Mouse (Mus musculus) MEL (cell line): ENCODE data around the gene Dgat2l6. TPM values are rescaled to one million over a fixed set of nuclear protein-coding genes. Genes with fewer than 3 reads are reported as not detected.

Source experiments
- DNase-seq: peaks from one replicate; pipeline ENCODE4 v3.0.0; 2011; ENCODE audit warnings: low read depth, low spot score
- H3K27ac ChIP-seq: 2 replicates; pipeline ENCODE4 v1.5.1; 2012; ENCODE audit warnings: low read depth, mild to moderate bottlenecking, control low read depth, low read length, moderate library complexity; ENCODE audit not compliant: control insufficient read depth
- H3K27me3 ChIP-seq, 2 experiments: fragments of 150-350 bp in 1 of 2; sonication (generic) in 1 of 2; 2 replicates each; pipeline ENCODE4 v1.6.1; 2012; ENCODE audit warnings: low read length in 2 of 2, mild to moderate bottlenecking in 2 of 2, improper control_type of control experiment in 1 of 2, moderate library complexity in 1 of 2; ENCODE audit not compliant: insufficient read depth in 2 of 2, control insufficient read depth in 1 of 2
- H3K36me3 ChIP-seq, 2 experiments: 2 replicates each; pipeline ENCODE4 v1.6.1; 2012 to 2014; ENCODE audit warnings: low read length in 2 of 2, improper control_type of control experiment in 1 of 2, inconsistent platforms in 1 of 2, mild to moderate bottlenecking in 1 of 2; ENCODE audit not compliant: insufficient read depth in 2 of 2, control insufficient read depth in 1 of 2
- H3K4me1 ChIP-seq, 2 experiments: fragments of 150-350 bp in 1 of 2; sonication (generic) in 1 of 2; 2 replicates each; pipeline ENCODE4 v1.6.1; 2012; ENCODE audit warnings: low read length in 2 of 2, improper control_type of control experiment in 1 of 2, mild to moderate bottlenecking in 1 of 2; ENCODE audit not compliant: insufficient read depth in 2 of 2, control insufficient read depth in 1 of 2
- H3K4me3 ChIP-seq, 2 experiments: fragments of 150-350 bp in 1 of 2; sonication (generic) in 1 of 2; 2 replicates each; pipeline ENCODE4 v1.5.1; 2012; ENCODE audit warnings: low read depth in 2 of 2, low read length in 2 of 2, mild to moderate bottlenecking in 2 of 2, moderate library complexity in 2 of 2, control low read depth in 1 of 2, improper control_type of control experiment in 1 of 2; ENCODE audit not compliant: control insufficient read depth in 1 of 2, insufficient read depth in 1 of 2
- H3K79me2 ChIP-seq: 2 replicates; pipeline ENCODE4 v1.6.1; 2012; ENCODE audit warnings: mild to moderate bottlenecking, low read length, moderate library complexity; ENCODE audit not compliant: control insufficient read depth, poor library complexity, insufficient read depth
- H3K9ac ChIP-seq: 2 replicates; pipeline ENCODE4 v1.6.1; 2012; ENCODE audit warnings: low read depth, mild to moderate bottlenecking, control low read depth, low read length, moderate library complexity; ENCODE audit not compliant: control insufficient read depth, poor library complexity, severe bottlenecking
- H3K9me3 ChIP-seq: fragments of 150-350 bp; sonication (generic); replicated peaks from 2 replicates; pipeline ENCODE4 v1.6.1; 2012; ENCODE audit warnings: mild to moderate bottlenecking, low read length, improper control_type of control experiment, moderate library complexity; ENCODE audit not compliant: insufficient read depth
- BHLHE40 ChIP-seq: IDR thresholded peaks from 2 replicates; pipeline ENCODE4 v1.6.1; 2012; ENCODE audit warnings: low read depth, mild to moderate bottlenecking, inconsistent platforms, low read length, improper control_type of control experiment, borderline replicate concordance
- CHD1 ChIP-seq: IDR thresholded peaks from 2 replicates; pipeline ENCODE4 v1.6.1; 2012; ENCODE audit warnings: low read depth, mild to moderate bottlenecking, inconsistent platforms, low read length, improper control_type of control experiment
- CHD2 ChIP-seq: IDR thresholded peaks from 2 replicates; pipeline ENCODE4 v1.6.1; 2011; ENCODE audit warnings: low read length, improper control_type of control experiment
- CTCF ChIP-seq, 3 experiments: IDR thresholded peaks in 2 of 3; conservative IDR thresholded peaks in 1 of 3; 2 replicates each; pipeline ENCODE4 v1.5.1; 2011 to 2012; ENCODE audit warnings: low read length in 3 of 3, low read depth in 2 of 3, mild to moderate bottlenecking in 2 of 3, improper control_type of control experiment in 1 of 3, inconsistent platforms in 1 of 3, mixed read lengths in 1 of 3, moderate library complexity in 1 of 3; ENCODE audit not compliant: control insufficient read depth in 1 of 3, insufficient read depth in 1 of 3, poor library complexity in 1 of 3, severe bottlenecking in 1 of 3
- E2F4 ChIP-seq: IDR thresholded peaks from 2 replicates; pipeline ENCODE4 v1.6.1; 2011; ENCODE audit warnings: low read depth, low read length, improper control_type of control experiment, borderline replicate concordance
- ETS1 ChIP-seq: IDR thresholded peaks from 2 replicates; pipeline ENCODE4 v1.6.1; 2012; ENCODE audit warnings: low read depth, mild to moderate bottlenecking, inconsistent platforms, low read length, improper control_type of control experiment, moderate library complexity
- GATA1 ChIP-seq: IDR thresholded peaks from 2 replicates; pipeline ENCODE4 v1.6.1; 2011; ENCODE audit warnings: low read depth, low read length, improper control_type of control experiment
- JUND ChIP-seq: IDR thresholded peaks from 2 replicates; pipeline ENCODE4 v1.6.1; 2011; ENCODE audit warnings: low read depth, mild to moderate bottlenecking, improper control_type of control experiment, low read length
- KAT2A ChIP-seq: conservative IDR thresholded peaks from 2 replicates; pipeline ENCODE4 v1.6.1; 2012; ENCODE audit warnings: low read depth, low read length, improper control_type of control experiment, inconsistent platforms
- MAFK ChIP-seq: IDR thresholded peaks from 2 replicates; pipeline ENCODE4 v1.6.1; 2011; ENCODE audit warnings: low read depth, mild to moderate bottlenecking, low read length, improper control_type of control experiment, borderline replicate concordance
- MEF2A ChIP-seq: IDR thresholded peaks from 2 replicates; pipeline ENCODE4 v1.6.1; 2014; ENCODE audit warnings: low read depth, mild to moderate bottlenecking, inconsistent platforms, low read length, improper control_type of control experiment; ENCODE audit not compliant: poor library complexity, insufficient replicate concordance, severe bottlenecking; ENCODE audit errors: extremely low read depth
- MXI1 ChIP-seq: IDR thresholded peaks from 2 replicates; pipeline ENCODE4 v1.6.1; 2011; ENCODE audit warnings: mild to moderate bottlenecking, low read depth, low read length, improper control_type of control experiment
- RCOR1 ChIP-seq: IDR thresholded peaks from 2 replicates; pipeline ENCODE4 v1.6.1; 2012; ENCODE audit warnings: low read depth, mild to moderate bottlenecking, inconsistent platforms, low read length, improper control_type of control experiment
- SMC3 ChIP-seq: IDR thresholded peaks from 2 replicates; pipeline ENCODE4 v1.6.1; 2011; ENCODE audit warnings: low read depth, low read length, improper control_type of control experiment
- TAL1 ChIP-seq: IDR thresholded peaks from 2 replicates; pipeline ENCODE4 v1.6.1; 2012; ENCODE audit warnings: mild to moderate bottlenecking, inconsistent platforms, low read length, moderate library complexity, mixed read lengths
- TBP ChIP-seq: IDR thresholded peaks from 2 replicates; pipeline ENCODE4 v1.8.0; 2011; ENCODE audit warnings: low read depth, low read length, improper control_type of control experiment
- TCF12 ChIP-seq: IDR thresholded peaks from 2 replicates; pipeline ENCODE4 v1.6.1; 2014; ENCODE audit warnings: low read depth, mild to moderate bottlenecking, inconsistent platforms, low read length, improper control_type of control experiment, moderate library complexity
- UBTF ChIP-seq: IDR thresholded peaks from 2 replicates; pipeline ENCODE4 v1.6.1; 2012; ENCODE audit warnings: low read depth, mild to moderate bottlenecking, inconsistent platforms, low read length, improper control_type of control experiment, moderate library complexity, borderline replicate concordance; ENCODE audit not compliant: insufficient read depth
- ZC3H11A ChIP-seq: IDR thresholded peaks from 2 replicates; pipeline ENCODE4 v1.6.1; 2012; ENCODE audit warnings: low read depth, mild to moderate bottlenecking, inconsistent platforms, low read length, improper control_type of control experiment
- ZMIZ1 ChIP-seq: IDR thresholded peaks from 2 replicates; pipeline ENCODE4 v1.6.1; 2012; ENCODE audit warnings: low read depth, mild to moderate bottlenecking, inconsistent platforms, low read length, improper control_type of control experiment, moderate library complexity
- polyA plus RNA-seq, 2 experiments: library from polyadenylated mRNA; stranded (reverse) in 1 of 2; unstranded in 1 of 2; fragments of >175 nt in 1 of 2; fragments of >200 nt in 1 of 2; gene quantifications; 2 replicates each; pipeline versions ENCODE4 v1.2.1 to v1.2.4; 2012; ENCODE audit warnings: low replicate concordance in 2 of 2, low read depth in 1 of 2; ENCODE audit not compliant: insufficient read length in 2 of 2, insufficient read depth in 1 of 2, missing spikeins in 1 of 2
- total RNA-seq: library from RNA; depleted of rRNA; stranded (reverse); fragments of 300-350 nt; gene quantifications from 2 replicates; pipeline ENCODE4 v1.2.3, GENCODE M21; 2012

The Dgat2l6 gene
- total and polyA plus RNA-seq, 3 experiments, result not detected

DNA sequence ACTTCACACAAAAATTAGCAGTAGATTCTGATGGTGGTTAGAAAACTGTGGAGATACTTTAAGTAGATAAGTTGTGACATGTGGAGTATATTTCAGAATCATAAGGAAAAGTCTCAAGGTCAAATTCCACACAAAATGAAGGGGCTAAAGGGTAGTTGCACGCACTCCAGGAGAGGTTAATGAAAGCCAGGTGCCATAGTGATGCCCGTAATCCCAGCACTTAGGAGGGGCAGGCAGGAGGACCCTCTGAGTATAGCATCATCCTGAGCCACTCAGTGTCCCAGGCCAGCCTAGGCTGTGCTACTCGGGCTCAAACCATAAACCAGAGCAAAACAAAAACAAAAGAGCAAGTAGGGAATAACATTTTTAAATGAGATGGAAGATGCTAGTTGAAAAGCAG, 14.7 kb upstream of the Dgat2l6 start:
- TF ChIP-seq TCF12 (no peak), CHD2 (no peak), BHLHE40 (no peak), MAFK (no peak), KAT2A (no peak), TBP (no peak), ZC3H11A (no peak), UBTF (no peak), MXI1 (no peak), RCOR1 (no peak), CHD1 (no peak), ZMIZ1 (no peak), GATA1 (no peak), CTCF (IDR thresholded peaks at IDR 0.05 in 2 of 3, conservative IDR thresholded peaks at IDR 0.05 in 1 of 3; ENCODE audit: control insufficient read depth in 1 of 3, insufficient read depth in 1 of 3, low read depth in 2 of 3, low read length in 3 of 3, poor library complexity in 1 of 3, severe bottlenecking in 1 of 3) (no peak), E2F4 (no peak), ETS1 (no peak)
- Histone ChIP-seq H3K36me3 (no peaks in the 10 kb centered on the region), H3K27ac (no peak overlapping the region), H3K79me2 (no peaks in the 10 kb centered on the region), H3K4me1 (no peaks in the 10 kb centered on the region), H3K9ac (no peak overlapping the region), H3K9me3 (no peaks in the 10 kb centered on the region), H3K4me3 (no peak overlapping the region), H3K27me3 (no peaks in the 10 kb centered on the region)
- DNase-seq, result no peak

DNA sequence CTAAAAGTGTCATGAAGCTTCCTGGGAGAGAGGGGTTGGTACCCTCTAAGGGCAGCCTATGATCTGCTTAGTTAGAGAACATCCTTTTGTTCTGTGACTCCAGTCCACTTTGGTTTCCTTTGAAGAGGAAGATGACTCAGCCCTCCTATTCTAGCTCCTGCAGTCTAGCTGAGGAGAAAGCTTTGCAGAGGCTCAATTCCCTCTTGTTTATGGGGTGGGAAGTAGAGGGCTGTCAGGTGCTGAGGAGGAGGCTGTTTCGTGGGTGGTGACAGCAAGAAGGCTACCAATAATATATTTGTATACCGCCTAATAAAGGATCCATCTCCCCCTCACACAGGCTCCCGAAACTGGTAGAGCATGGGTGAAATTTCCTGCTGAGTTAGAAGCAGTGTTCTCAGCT, 8.0 kb upstream of the Dgat2l6 start:
- Histone ChIP-seq H3K4me1 (no peaks in the 10 kb centered on the region), H3K27ac (no peak overlapping the region), H3K9ac (no peak overlapping the region), H3K79me2 (no peaks in the 10 kb centered on the region), H3K36me3 (no peaks in the 10 kb centered on the region), H3K4me3 (no peak overlapping the region), H3K9me3 (no peaks in the 10 kb centered on the region), H3K27me3 (no peaks in the 10 kb centered on the region)
- no peak for TF ChIP-seq JUND
- TF ChIP-seq MXI1, result no peak
- no peak for TF ChIP-seq TBP
- TF ChIP-seq TCF12, result no peak
- TF ChIP-seq CHD2, result no peak
- TF ChIP-seq CTCF (IDR thresholded peaks at IDR 0.05 in 2 of 3, conservative IDR thresholded peaks at IDR 0.05 in 1 of 3; ENCODE audit: control insufficient read depth in 1 of 3, insufficient read depth in 1 of 3, low read depth in 2 of 3, low read length in 3 of 3, poor library complexity in 1 of 3, severe bottlenecking in 1 of 3), result no peak
- no peak for TF ChIP-seq SMC3
- no peak for TF ChIP-seq MEF2A
- no peak for TF ChIP-seq TAL1
- TF ChIP-seq ZC3H11A, result no peak
- no peak for DNase-seq
